Mouse (Mus musculus): ENCODE results near the gene Sptb. TPM values are rescaled to one million over a fixed set of nuclear protein-coding genes. Genes with fewer than 3 reads are reported as not detected.

Gene Sptb
- total RNA-seq, 2 experiments from 2014 or later = 121 to 125 TPM

GRCm38 (mm10) chr12:76673794-76674222 lies 36.5 kb downstream of the Sptb start:
- no peak for DNase-seq

- DNase-seq = no peak
Observed at GRCm38 (mm10) chr12:76672008-76672407, 38.3 kb downstream of the Sptb start.

- DNase-seq = no peak
Observed at GRCm38 (mm10) chr12:76670533-76671086, 39.7 kb downstream of the Sptb start.

GRCm38 (mm10) chr12:76669956-76670530 lies 40.3 kb downstream of the Sptb start:
- no peak for DNase-seq

GRCm38 (mm10) chr12:76668654-76669419 lies 41.5 kb downstream of the Sptb start:
- DNase-seq = no peak

- peak; percentile 71 for DNase-seq
Observed at GRCm38 (mm10) chr12:76651788-76652345, 58.5 kb downstream of the Sptb start.

- peak; percentile 64 for DNase-seq
Observed at GRCm38 (mm10) chr12:76649708-76650687, 60.3 kb downstream of the Sptb start.

GRCm38 (mm10) chr12:76645222-76646110 lies 64.9 kb downstream of the Sptb start:
- no peak for DNase-seq

GRCm38 (mm10) chr12:76643679-76644078 lies 66.7 kb downstream of the Sptb start:
- DNase-seq = no peak

GRCm38 (mm10) chr12:76642616-76643015 lies 67.7 kb downstream of the Sptb start:
- no peak for DNase-seq

- DNase-seq = peak; percentile 49
Observed at GRCm38 (mm10) chr12:76640620-76641019, 69.7 kb downstream of the Sptb start.

GRCm38 (mm10) chr12:76634899-76635693 lies 75.3 kb downstream of the Sptb start:
- peak; percentile 57 for DNase-seq

- no peak for DNase-seq
Observed at GRCm38 (mm10) chr12:76623374-76623773, 87.0 kb downstream of the Sptb start.

- no peak for DNase-seq
Observed at GRCm38 (mm10) chr12:76619847-76620246, 90.5 kb downstream of the Sptb start.

GRCm38 (mm10) chr12:76618175-76618574 lies 92.2 kb downstream of the Sptb start:
- DNase-seq = no peak

- DNase-seq = no peak
Observed at GRCm38 (mm10) chr12:76615580-76615937, 94.8 kb downstream of the Sptb start.

- DNase-seq = no peak
Observed at GRCm38 (mm10) chr12:76614868-76615579, 95.3 kb downstream of the Sptb start.

GRCm38 (mm10) chr12:76612621-76613020 lies 97.7 kb downstream of the Sptb start:
- no peak for DNase-seq

GRCm38 (mm10) chr12:76608997-76609565 lies 101.3 kb downstream of the Sptb start:
- DNase-seq = no peak

Measured in gastrocnemius, postnatal 25 days (tissue).